Mouse (Mus musculus) lung, postnatal 0 days (tissue): Measurements from ENCODE around the gene a.

Experiments used
- CTCF ChIP-seq: IDR thresholded peaks from 2 replicates; pipeline ENCODE4 v1.5.1; 2016; ENCODE audit warnings: antibody characterized with exemption, mild to moderate bottlenecking
- EP300 ChIP-seq: IDR thresholded peaks from 2 replicates; pipeline ENCODE4 v1.6.1; 2016; ENCODE audit warnings: antibody characterized with exemption, mild to moderate bottlenecking, control low read depth

DNA sequence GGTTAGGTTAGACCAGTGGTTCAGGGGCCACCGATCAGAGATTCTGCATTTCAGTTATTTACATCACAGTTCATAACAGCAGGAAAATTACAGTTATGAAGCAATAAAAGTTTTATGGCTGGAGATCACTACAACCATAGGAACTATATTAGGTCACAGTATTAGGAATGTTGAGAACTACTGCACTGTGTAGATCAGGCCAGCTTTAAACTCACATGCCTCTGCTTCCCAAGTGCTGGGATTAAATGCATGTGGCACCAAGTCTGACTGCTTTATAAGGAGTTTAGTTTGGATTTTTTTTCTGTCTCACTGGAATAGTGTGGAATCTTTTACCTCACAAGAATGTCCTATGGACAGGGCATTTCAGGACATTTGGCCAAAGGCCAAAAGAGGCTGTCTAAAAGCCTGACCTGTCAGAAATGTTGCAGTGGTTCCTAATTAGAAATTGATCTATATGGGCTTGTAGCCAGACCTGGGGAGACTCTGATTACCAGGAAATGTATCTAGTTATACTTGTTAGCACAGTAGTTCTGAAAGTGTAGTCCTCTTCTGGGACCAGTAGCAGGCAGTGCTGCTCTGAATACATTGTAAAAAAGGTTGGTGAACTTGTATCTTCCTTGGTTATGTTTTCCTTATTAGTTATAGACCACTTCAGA is 18.0 kb downstream of the a start:
- peak; percentile 57 for TF ChIP-seq CTCF
- TF ChIP-seq EP300, result no peak; the same call in 1 of the 2 replicates
